8 mouse cellular contexts compared by ENCODE assay signal in the genomic region with DNA sequence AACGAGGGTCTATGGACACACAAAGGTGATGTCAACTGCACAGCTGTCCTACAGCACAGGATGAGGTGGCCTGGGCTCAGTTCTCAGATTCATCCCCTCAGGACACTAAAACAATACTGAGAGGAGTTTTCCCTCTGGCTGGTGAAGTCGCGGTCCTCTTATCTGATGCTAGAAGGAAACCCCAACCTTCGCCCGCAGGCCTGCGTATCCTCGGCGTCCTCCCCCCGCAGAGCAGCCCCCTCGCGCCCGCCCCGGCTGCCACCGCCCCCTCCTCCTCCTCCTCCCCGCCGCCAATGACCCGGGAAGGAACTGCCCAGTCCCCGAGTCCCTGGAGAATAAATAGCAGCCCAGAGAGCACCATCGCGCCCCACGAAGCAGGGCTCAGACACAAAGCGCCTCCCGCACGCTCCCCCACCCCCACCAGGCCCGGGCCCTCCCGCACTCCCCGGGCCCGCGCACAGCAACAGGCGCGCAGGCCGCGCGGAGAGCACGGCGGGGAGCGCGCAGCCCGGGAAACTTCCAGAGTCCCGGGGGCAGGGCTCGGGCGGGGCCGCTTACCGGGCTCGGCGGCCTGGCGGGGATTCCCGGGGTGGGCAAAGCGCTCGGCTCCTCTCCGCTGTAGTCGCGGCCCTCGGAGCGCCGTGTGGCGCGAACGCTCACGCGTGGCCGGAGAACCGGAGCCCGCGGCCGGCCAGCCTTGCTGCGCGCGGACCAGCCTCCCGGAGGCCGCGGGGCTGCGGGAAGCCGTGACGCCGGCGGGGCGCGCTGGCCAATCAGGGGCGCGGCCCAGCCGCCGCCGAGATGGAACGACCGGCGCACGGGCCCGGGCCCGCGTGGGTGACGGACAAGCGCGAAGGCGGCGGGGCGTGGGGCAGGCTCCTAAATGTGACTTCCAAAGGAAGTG. TPM values are rescaled to one million over a fixed set of nuclear protein-coding genes. Genes with fewer than 3 reads are reported as not detected.
DNase-seq lines count a peak whose midpoint lies in the region; ATAC-seq and TF ChIP-seq lines count a peak whose summit lies in the region.

A gene (minus strand): TSS at position 738 of the 904 bp plus-strand sequence.

- peak within 1 kb of the TSS; percentile 83 for H3K4me2 ChIP-seq in liver, postnatal 0 days (ENCODE audit: low read depth, low read length)

- no peak for TF ChIP-seq CTCF in liver, postnatal 0 days (IDR thresholded peaks at IDR 0.05; ENCODE audit: low read depth)

- H3K27me3 ChIP-seq in liver, postnatal 0 days (ENCODE audit: insufficient read depth, low read length), result peaks cover 14% of the 10 kb centered on the region; the same call in 1 of the 2 replicates

- H3K9me3 ChIP-seq in ES-E14 (ENCODE audit: control insufficient read depth, insufficient read depth, low read depth, low read length), result no peaks in the 10 kb centered on the region
- H3K9me3 ChIP-seq in liver, postnatal 0 days (ENCODE audit: low read length), result no peaks in the 10 kb centered on the region

- H3K36me3 ChIP-seq in ES-E14 (ENCODE audit: control insufficient read depth, insufficient read depth, low read length, poor library complexity, severe bottlenecking), result no peaks in the 10 kb centered on the region
- no peaks in the 10 kb centered on the region for H3K36me3 ChIP-seq in liver, postnatal 0 days (replicated peaks; ENCODE audit: insufficient read depth, low read length)

- peak; percentile 20 for DNase-seq in ES-E14 (ENCODE audit: low read depth, low spot score)
- peak; percentile 66 for DNase-seq in cerebellum, adult 8-10 months
- DNase-seq in heart, postnatal 25 days (ENCODE audit: low spot score), result peak; percentile 54
- peak; percentile 53 to 64 for DNase-seq in layer of hippocampus, adult 18-20 months (ENCODE audit: low spot score in 2 of 2)
- DNase-seq in liver, postnatal 0 days, result peak; percentile 44
- DNase-seq in ovary, postnatal 10 days (ENCODE audit: low spot score), result peak; percentile 47
- no peak for DNase-seq in natural killer cell, adult 2 months (ENCODE audit: low spot score in 2 of 2)

- TF ChIP-seq EP300 in liver, postnatal 0 days (IDR thresholded peaks at IDR 0.05; ENCODE audit: low read depth), result no peak

- H3K27ac ChIP-seq in ES-E14 (ENCODE audit: insufficient read depth, low read depth, low read length, poor library complexity, severe bottlenecking), result no peak within 1 kb of the TSS
- H3K27ac ChIP-seq in liver, postnatal 0 days (ENCODE audit: low read depth), result 0 out of 2 replicates have a peak within 1 kb of the TSS, but pooled peaks have one; percentile 39

- intact Hi-C loops in heart, postnatal 25 days (cut with DNase I), result no loop called here

- peak within 1 kb of the TSS; percentile 83 for H3K9ac ChIP-seq in ES-E14 (ENCODE audit: insufficient read depth, low read depth, low read length, poor library complexity, severe bottlenecking)
- H3K9ac ChIP-seq in liver, postnatal 0 days (replicated peaks), result peak within 1 kb of the TSS; percentile 64

- in situ Hi-C loops in ES-E14 (cut with MboI; ENCODE audit: low sequenced_read_pairs in 2 of 2, unreplicated experiment in 2 of 2), result no loop called here

- no peaks in the 10 kb centered on the region for H3K4me1 ChIP-seq in ES-E14 (ENCODE audit: control insufficient read depth in 2 of 2, insufficient read depth in 2 of 2, low read length in 2 of 2, poor library complexity in 1 of 2)
- H3K4me1 ChIP-seq in liver, postnatal 0 days (ENCODE audit: insufficient read depth), result no peaks in the 10 kb centered on the region; the same call in 1 of the 2 replicates

- peak; percentile 96 for ATAC-seq in frontal cortex, adult (ENCODE audit: low TSS enrichment)
- ATAC-seq in liver, postnatal 0 days, result peak; percentile 87

- under 1% methylated on average over 80 of the region's 97 CpGs for WGBS in liver, postnatal 0 days (ENCODE audit: insufficient replicate concordance)

- H3K4me3 ChIP-seq in ES-E14 (ENCODE audit: insufficient read depth in 1 of 2, low read depth in 1 of 2, low read length in 2 of 2, poor library complexity in 1 of 2, severe bottlenecking in 1 of 2), result peak within 1 kb of the TSS; percentile 71 to 73
- peak within 1 kb of the TSS; percentile 60 for H3K4me3 ChIP-seq in liver, postnatal 0 days (ENCODE audit: low read depth, low read length)

TF ChIP-seq in ES-E14, 5 proteins besides CTCF, POLR2A, EP300 and RAD21:
- TF ChIP-seq ZNF384 (IDR thresholded peaks at IDR 0.05; ENCODE audit: low read depth, low read length) (no peak), MAFK (IDR thresholded peaks at IDR 0.05; ENCODE audit: insufficient read depth, low read depth, low read length) (no peak), CHD2 (IDR thresholded peaks at IDR 0.05; ENCODE audit: low read depth, low read length) (no peak), ZC3H11A (IDR thresholded peaks at IDR 0.05; ENCODE audit: borderline replicate concordance, low read depth, low read length) (no peak), HCFC1 (IDR thresholded peaks at IDR 0.05; ENCODE audit: borderline replicate concordance, insufficient read depth, low read length) (no peak)

RNA-seq across cellular contexts. Expression of the gene that starts here (rescaled TPM):
- total RNA-seq in ES-E14 (2012; rRNA removed), result 10.9 and 12.7 TPM in 2 replicates
- total RNA-seq in heart, postnatal 25 days (2021), result 10 to 100 TPM; 49.3 to 55.9 TPM
- total RNA-seq in layer of hippocampus, adult 18-20 months (2021), result 10 to 100 TPM; 74.9 to 77.3 TPM
- polyA plus RNA-seq in liver, postnatal 0 days (2015; fragmentation: Nextera tagmentation; extraction: Ambion mirVana), result 2.1 and 2.7 TPM in 2 replicates

Comparison
In these comparisons a context has a peak if more than half of its experiments do, and no peak if none do; other contexts are left out.
1. DNase-seq: peak in ES-E14 (single experiment), cerebellum, adult 8-10 months (single experiment), heart, postnatal 25 days (single experiment), layer of hippocampus, adult 18-20 months (2 of 2), liver, postnatal 0 days (single experiment) and ovary, postnatal 10 days (single experiment); none in natural killer cell, adult 2 months (0 of 2).